Mouse (Mus musculus) megakaryocyte, embryonic 14.5 days (primary cell): Measurements from ENCODE around the gene Rnf157. TPM values are rescaled to one million over a fixed set of nuclear protein-coding genes. Genes with fewer than 3 reads are reported as not detected.
A peak's percentile ranks its signal among the peaks of the same experiment; 100 is the strongest.

Experiments used
- H3K27me3 ChIP-seq: replicated peaks from 2 replicates; pipeline ENCODE3; 2012; ENCODE audit warnings: inconsistent platforms
- H3K36me3 ChIP-seq: replicated peaks from 2 replicates; pipeline ENCODE3; 2012; ENCODE audit warnings: low read length, inconsistent platforms, mixed read lengths
- H3K4me1 ChIP-seq: 2 replicates; pipeline ENCODE4 v1.6.1; 2012; ENCODE audit warnings: inconsistent platforms
- H3K4me3 ChIP-seq: replicated peaks from 2 replicates; pipeline ENCODE3; 2012; ENCODE audit warnings: moderate library complexity, mild to moderate bottlenecking, inconsistent platforms
- H3K9me3 ChIP-seq: 2 replicates; pipeline ENCODE4 v1.6.1; 2012; ENCODE audit warnings: inconsistent platforms
- FLI1 ChIP-seq: IDR thresholded peaks from 2 replicates; pipeline ENCODE4 v1.6.1; 2012; ENCODE audit warnings: low read length, inconsistent platforms, mixed read lengths
- GATA1 ChIP-seq: IDR thresholded peaks from 3 replicates; pipeline ENCODE4 v1.6.1; 2012; ENCODE audit warnings: mixed read lengths, low read length, inconsistent platforms, borderline replicate concordance
- polyA plus RNA-seq: library from polyadenylated mRNA; stranded (reverse); fragments of >175 nt; gene quantifications from 2 replicates; pipeline ENCODE4 v1.2.3, GENCODE M21; 2012; ENCODE audit warnings: low replicate concordance; ENCODE audit not compliant: insufficient read depth

Rnf157 gene
- polyA plus RNA-seq, 1 experiment = 1.8 TPM

DNA sequence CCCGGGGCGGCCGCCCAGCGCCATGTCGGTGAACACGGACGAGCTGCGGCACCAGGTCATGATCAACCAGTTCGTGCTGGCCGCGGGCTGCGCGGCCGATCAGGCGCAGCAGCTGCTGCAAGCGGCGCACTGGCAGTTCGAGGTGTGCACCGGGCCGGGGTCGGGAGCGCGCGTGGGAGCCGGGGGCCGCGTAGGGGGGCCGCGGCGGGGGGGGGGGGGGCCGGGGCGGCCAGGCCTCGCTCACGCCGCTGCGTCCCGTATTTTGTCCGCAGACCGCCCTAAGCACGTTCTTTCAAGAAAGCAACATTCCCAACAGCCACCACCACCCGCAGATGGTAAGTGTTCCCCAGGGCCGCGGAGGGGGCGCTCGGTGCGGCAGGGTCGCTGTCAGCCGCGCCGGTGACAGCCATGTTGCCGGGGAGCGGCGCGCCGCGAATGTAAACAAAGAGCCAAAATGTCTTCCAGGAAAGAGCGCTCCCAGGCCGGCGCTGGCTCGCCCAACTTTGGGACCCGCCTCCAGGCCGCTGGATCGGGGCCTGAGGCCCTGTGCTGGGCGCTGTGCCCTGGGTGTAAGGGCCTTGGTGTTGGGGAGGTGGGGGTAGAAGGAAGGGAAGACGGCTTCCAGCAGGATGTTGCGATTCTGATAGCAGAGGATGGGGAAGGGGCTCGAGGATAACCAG lies 21.6 kb upstream of the Rnf157 start:
- peaks cover 34% of the 10 kb centered on the region for H3K36me3 ChIP-seq
- H3K4me1 ChIP-seq = peaks cover 72% of the 10 kb centered on the region
- no peak for TF ChIP-seq GATA1
- no peak for TF ChIP-seq FLI1
- H3K27me3 ChIP-seq = no peaks in the 10 kb centered on the region
- no peaks in the 10 kb centered on the region for H3K9me3 ChIP-seq
- peak overlapping the region; percentile 95 for H3K4me3 ChIP-seq

- peaks cover 76% of the 10 kb centered on the region for H3K4me1 ChIP-seq
- peak within 1 kb of the TSS; percentile 95 for H3K4me3 ChIP-seq
- TF ChIP-seq FLI1 (no peak), GATA1 (no peak)
- peaks cover 27% of the 10 kb centered on the region for H3K36me3 ChIP-seq
- no peaks in the 10 kb centered on the region for H3K9me3 ChIP-seq
- H3K27me3 ChIP-seq = no peaks in the 10 kb centered on the region
These were observed 20.8 kb upstream of the Rnf157 start, which contains the start of gene Ubald2 for GRCm38 (mm10) chr11:116433356-116434286. Gene Ubald2, plus strand, starts transcription at chr11:116434094.

DNA sequence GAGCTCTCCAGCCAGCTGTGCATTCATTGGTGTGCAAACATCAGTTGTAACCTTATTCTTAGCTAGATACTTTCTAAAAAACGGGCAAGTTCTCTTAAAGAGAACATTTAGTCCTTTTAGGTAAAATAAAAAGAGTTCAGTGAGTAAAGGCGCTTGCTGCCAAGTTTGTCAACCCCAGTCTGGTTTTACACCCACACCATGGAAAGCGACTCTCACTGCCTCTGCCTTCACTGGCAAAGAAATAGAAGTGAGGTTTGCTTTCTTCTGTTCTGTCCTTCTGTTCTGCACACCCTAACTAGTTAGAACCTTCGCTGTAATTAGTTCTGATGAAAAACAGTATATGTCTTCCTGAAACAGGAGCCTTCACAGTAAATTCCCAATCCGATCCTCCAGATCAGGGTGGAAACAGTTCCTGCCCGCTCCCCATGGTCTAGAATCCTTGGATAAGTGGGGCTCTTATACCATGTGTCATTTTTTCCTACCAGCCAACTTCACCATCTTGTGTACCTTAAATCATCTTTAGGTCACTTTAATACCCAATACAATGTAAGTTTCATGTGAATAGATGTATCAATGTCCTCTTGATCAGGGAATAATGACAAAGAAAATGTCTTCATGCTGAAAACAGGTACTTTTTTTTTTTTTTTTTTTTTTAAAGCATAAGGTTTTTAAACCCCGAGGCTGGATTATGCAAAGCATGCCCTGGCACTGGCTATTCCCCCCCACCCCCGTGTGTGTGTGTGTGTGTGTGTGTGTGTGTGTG lies 19.9 kb upstream of the Rnf157 start:
- peaks cover 25% of the 10 kb centered on the region for H3K36me3 ChIP-seq
- H3K4me3 ChIP-seq = peak overlapping the region; percentile 95
- H3K27me3 ChIP-seq = no peaks in the 10 kb centered on the region
- TF ChIP-seq FLI1 (no peak), GATA1 (no peak)
- peaks cover 78% of the 10 kb centered on the region for H3K4me1 ChIP-seq
- H3K9me3 ChIP-seq = no peaks in the 10 kb centered on the region

GRCm38 (mm10) chr11:116432127-116432526 lies 19.3 kb upstream of the Rnf157 start:
- Histone ChIP-seq H3K4me3 (no peak overlapping the region), H3K36me3 (peaks cover 19% of the 10 kb centered on the region), H3K27me3 (no peaks in the 10 kb centered on the region), H3K9me3 (no peaks in the 10 kb centered on the region), H3K4me1 (peaks cover 74% of the 10 kb centered on the region)
- TF ChIP-seq GATA1 = no peak
- TF ChIP-seq FLI1 = no peak

GRCm38 (mm10) chr11:116431428-116432077 lies 18.7 kb upstream of the Rnf157 start:
- no peaks in the 10 kb centered on the region for H3K9me3 ChIP-seq
- H3K27me3 ChIP-seq = no peaks in the 10 kb centered on the region
- peaks cover 13% of the 10 kb centered on the region for H3K36me3 ChIP-seq
- peaks cover 68% of the 10 kb centered on the region for H3K4me1 ChIP-seq
- H3K4me3 ChIP-seq = no peak overlapping the region
- TF ChIP-seq FLI1 = no peak
- no peak for TF ChIP-seq GATA1

DNA sequence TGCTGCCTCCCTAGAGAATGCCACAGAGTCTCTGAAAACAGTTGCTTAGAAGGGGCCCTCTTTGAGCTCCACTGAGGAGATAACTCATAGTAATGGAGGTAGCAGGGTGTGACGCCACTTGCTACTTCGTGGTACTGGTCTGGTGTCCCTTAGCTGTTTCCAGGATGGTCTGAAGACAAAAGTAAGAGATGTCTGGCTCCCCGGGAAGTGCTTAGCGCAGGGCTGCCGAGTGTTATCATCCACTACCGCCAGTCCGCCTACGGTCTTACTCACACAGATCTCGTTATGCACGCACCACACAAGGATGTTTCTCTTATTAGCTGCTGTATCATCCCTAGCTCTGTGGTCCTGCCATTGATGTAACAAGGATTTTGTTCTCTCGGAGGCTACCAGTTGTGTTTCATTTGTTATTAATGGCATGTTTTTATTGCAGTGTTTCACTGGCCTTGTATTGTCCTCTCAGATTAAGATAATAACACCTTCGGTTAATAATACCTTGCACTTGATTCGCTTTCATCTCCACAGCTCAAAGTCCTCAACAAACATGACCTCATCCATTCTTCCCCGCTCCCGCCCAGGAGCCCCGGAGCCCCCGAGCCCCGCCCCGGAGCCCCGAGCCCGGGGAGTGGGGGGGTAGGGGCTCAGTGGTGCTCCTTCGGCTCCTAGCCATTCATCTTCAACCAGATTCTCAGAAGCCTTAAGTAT lies 18.0 kb upstream of the Rnf157 start:
- Histone ChIP-seq H3K4me3 (peak overlapping the region; percentile 50), H3K9me3 (no peaks in the 10 kb centered on the region), H3K4me1 (peaks cover 61% of the 10 kb centered on the region), H3K36me3 (peaks cover 6% of the 10 kb centered on the region), H3K27me3 (no peaks in the 10 kb centered on the region)
- no peak for TF ChIP-seq FLI1

GRCm38 (mm10) chr11:116429862-116430613 lies 17.2 kb upstream of the Rnf157 start:
- Histone ChIP-seq H3K27me3 (no peaks in the 10 kb centered on the region), H3K4me1 (peaks cover 56% of the 10 kb centered on the region), H3K9me3 (no peaks in the 10 kb centered on the region), H3K4me3 (no peak overlapping the region), H3K36me3 (peaks cover under 1% of the 10 kb centered on the region)
- TF ChIP-seq GATA1 (no peak), FLI1 (no peak)
